Comparison of ENCODE assay signal across 22 mouse cellular contexts in genomic region chr6:38046838-38047237, GRCm38 (mm10). TPM values are rescaled to one million over a fixed set of nuclear protein-coding genes. Genes with fewer than 3 reads are reported as not detected.
DNase-seq lines count a peak whose midpoint lies in the region; ATAC-seq and TF ChIP-seq lines count a peak whose summit lies in the region.
"Had no signal": no experiment of that assay in that cellular context is flagged by ENCODE, and none has a peak within 500 bp of the region (broad histone marks: within the 10 kb centered on the region; RNA-seq: fewer than 3 reads in every experiment).

Gene Svopl, minus strand, starts transcription at chr6:38046996.

- WGBS in forebrain, embryonic 10.5 days = 21% methylated on average over 6 of the region's 6 CpGs
- WGBS in forebrain, postnatal 0 days = 16% methylated on average over 6 of the region's 6 CpGs
- WGBS in neural tube, embryonic 15.5 days = 27% methylated on average over 6 of the region's 6 CpGs

- no peak within 1 kb of the TSS for H3K9ac ChIP-seq in forebrain, postnatal 0 days
- H3K9ac ChIP-seq in neural tube, embryonic 15.5 days (replicated peaks) = no peak within 1 kb of the TSS
- H3K9ac ChIP-seq: liver, postnatal 0 days had no signal

- no peak within 1 kb of the TSS for H3K4me2 ChIP-seq in forebrain, postnatal 0 days (ENCODE audit: low read depth)
- no peak within 1 kb of the TSS for H3K4me2 ChIP-seq in neural tube, embryonic 15.5 days
- H3K4me2 ChIP-seq: heart, embryonic 11.5 days; midbrain, embryonic 11.5 days had no signal

- no peaks in the 10 kb centered on the region for H3K9me3 ChIP-seq in forebrain, embryonic 10.5 days
- H3K9me3 ChIP-seq in forebrain, postnatal 0 days (ENCODE audit: low read length) = no peaks in the 10 kb centered on the region
- H3K9me3 ChIP-seq in neural tube, embryonic 15.5 days (replicated peaks) = no peaks in the 10 kb centered on the region

- H3K4me3 ChIP-seq in forebrain, embryonic 10.5 days = no peak within 1 kb of the TSS
- no peak within 1 kb of the TSS for H3K4me3 ChIP-seq in forebrain, postnatal 0 days (ENCODE audit: low read depth, low read length)
- no peak within 1 kb of the TSS for H3K4me3 ChIP-seq in neural tube, embryonic 15.5 days (replicated peaks)
- H3K4me3 ChIP-seq: left cerebral cortex, adult 2 months had no signal

- DNase-seq in forebrain, embryonic 10.5 days (ENCODE audit: extremely low spot score, low spot score) = no peak
- no peak for DNase-seq in forebrain, postnatal 0 days
- DNase-seq in neural tube, embryonic 10.5 days (ENCODE audit: extremely low spot score, low spot score) = peak; percentile 13
- peak; percentile 44 for DNase-seq in hindlimb bud, embryonic 11.5 days (ENCODE audit: extremely low spot score, low read depth, low spot score)
- no peak for DNase-seq in cerebellum, postnatal 4 days (ENCODE audit: low spot score in 2 of 2)
- DNase-seq in frontal cortex, postnatal 25 days (ENCODE audit: low spot score in 2 of 2) = no peak
- DNase-seq in urinary bladder, adult 2 months (ENCODE audit: low spot score) = no peak
- DNase-seq: cerebellum, adult 18-20 months; cerebellum, postnatal 36 days; gastrocnemius, postnatal 36 days; heart, postnatal 14 days; kidney, adult 9 months; liver; liver, postnatal 0 days; lung, postnatal 36 days; thymus, postnatal 25 days had no signal

- no peaks in the 10 kb centered on the region for H3K27me3 ChIP-seq in forebrain, embryonic 10.5 days (ENCODE audit: poor library complexity, severe bottlenecking)
- H3K27me3 ChIP-seq in forebrain, postnatal 0 days (ENCODE audit: insufficient read depth, low read length) = no peaks in the 10 kb centered on the region
- no peaks in the 10 kb centered on the region for H3K27me3 ChIP-seq in neural tube, embryonic 15.5 days (replicated peaks)
- H3K27me3 ChIP-seq: CH12.LX had no signal

- H3K4me1 ChIP-seq in forebrain, embryonic 10.5 days = peaks cover 39% of the 10 kb centered on the region
- no peaks in the 10 kb centered on the region for H3K4me1 ChIP-seq in forebrain, postnatal 0 days (ENCODE audit: insufficient read depth)
- H3K4me1 ChIP-seq in neural tube, embryonic 15.5 days = no peaks in the 10 kb centered on the region

- TF ChIP-seq CTCF in forebrain, postnatal 0 days (IDR thresholded peaks at IDR 0.05; ENCODE audit: low read depth) = no peak

- no peak for ATAC-seq in forebrain, postnatal 0 days
- ATAC-seq in neural tube, embryonic 15.5 days (ENCODE audit: low FRiP score) = no peak
- ATAC-seq: hindbrain, postnatal 0 days; liver, postnatal 0 days had no signal

- peak within 1 kb of the TSS; percentile 65 for H3K27ac ChIP-seq in forebrain, embryonic 10.5 days
- no peak within 1 kb of the TSS for H3K27ac ChIP-seq in forebrain, postnatal 0 days (ENCODE audit: low read depth, low read length)
- H3K27ac ChIP-seq in neural tube, embryonic 15.5 days (replicated peaks) = no peak within 1 kb of the TSS
- H3K27ac ChIP-seq: hindbrain, postnatal 0 days; left cerebral cortex, adult 2 months had no signal

- H3K36me3 ChIP-seq in forebrain, embryonic 10.5 days (replicated peaks) = no peaks in the 10 kb centered on the region
- H3K36me3 ChIP-seq in forebrain, postnatal 0 days (ENCODE audit: insufficient read depth) = no peaks in the 10 kb centered on the region
- H3K36me3 ChIP-seq in neural tube, embryonic 15.5 days = no peaks in the 10 kb centered on the region

RNA-seq across cellular contexts. Expression of gene Svopl, which starts in this region (rescaled TPM):
- polyA plus RNA-seq in forebrain, embryonic 10.5 days (2016; fragmentation: Nextera tagmentation; extraction: Ambion mirVana) = 1.0 and 1.5 TPM in 2 replicates
- not detected in 2 replicates for total RNA-seq in forebrain, postnatal 0 days (2014; rRNA removed)
- 0.73 and 1.1 TPM in 2 replicates for polyA plus RNA-seq in forebrain, postnatal 0 days (2015; fragmentation: Nextera tagmentation; extraction: Ambion mirVana)
- 0.38 and 0.72 TPM in 2 replicates for polyA plus RNA-seq in neural tube, embryonic 15.5 days (2015; fragmentation: Nextera tagmentation; extraction: Ambion mirVana)
- 1.8 and 2.2 TPM in 2 replicates for polyA plus RNA-seq in urinary bladder, adult 2 months (2012; rRNA removed)
- total RNA-seq: CH12.LX; hindbrain, postnatal 0 days had no signal

Comparison
In these comparisons a context has a peak if more than half of its experiments do, and no peak if none do; other contexts are left out.
1. DNase-seq: peak in neural tube, embryonic 10.5 days (single experiment) and hindlimb bud, embryonic 11.5 days (single experiment); none in forebrain, embryonic 10.5 days (single experiment), forebrain, postnatal 0 days (single experiment), cerebellum, postnatal 4 days (0 of 2), frontal cortex, postnatal 25 days (0 of 2) and urinary bladder, adult 2 months (single experiment).